Mouse (Mus musculus) testis, postnatal 10 days (tissue): ENCODE measurements around the gene Lrrc7.

Source experiments
- DNase-seq: peaks from one replicate; pipeline ENCODE4 v3.0.0; 2021; ENCODE audit warnings: low spot score

The Lrrc7 gene

DNA sequence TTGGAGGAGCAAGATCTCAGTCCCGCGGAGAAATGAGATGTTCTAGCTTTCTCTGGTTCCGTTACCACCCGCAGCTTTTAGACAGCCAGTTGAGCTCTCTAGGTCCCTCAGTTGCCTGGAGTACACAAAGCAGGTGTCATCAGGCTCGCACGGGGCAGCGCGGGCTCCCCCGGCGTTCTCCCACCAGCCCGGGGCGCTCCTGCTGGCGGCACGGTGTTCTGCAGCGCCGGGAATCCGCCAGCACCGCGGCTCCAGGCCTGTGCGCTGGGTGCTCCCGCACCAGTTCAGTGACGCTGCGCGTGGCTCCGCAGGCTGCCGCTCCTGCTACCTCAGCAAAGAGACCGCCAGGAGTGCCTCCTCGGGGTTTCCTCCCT is at the start of gene Lrrc7:
Gene Lrrc7 (minus strand): TSS at position 235 of the 374 bp plus-strand sequence.
- peak; percentile 62 for DNase-seq

DNA sequence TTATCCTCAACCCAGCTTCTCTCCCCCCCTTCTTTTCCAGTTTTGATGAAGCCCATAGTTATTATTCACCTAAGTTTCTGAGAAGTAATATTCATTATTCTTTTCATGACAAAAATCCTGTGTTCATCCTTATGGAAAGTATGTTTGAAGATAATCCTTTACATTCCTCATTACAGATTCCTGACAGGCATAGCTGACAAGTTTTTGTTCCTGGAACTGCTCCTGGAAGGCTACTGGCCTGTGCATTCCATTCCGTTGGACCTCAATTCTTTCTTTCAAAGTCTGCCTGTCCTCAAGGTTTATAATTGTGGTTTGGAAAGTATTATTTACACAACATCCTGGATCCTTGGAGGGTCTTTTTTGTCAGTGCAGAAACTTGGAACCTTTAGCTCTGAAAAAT is 45.0 kb upstream of the Lrrc7 start:
- no peak for DNase-seq

DNA sequence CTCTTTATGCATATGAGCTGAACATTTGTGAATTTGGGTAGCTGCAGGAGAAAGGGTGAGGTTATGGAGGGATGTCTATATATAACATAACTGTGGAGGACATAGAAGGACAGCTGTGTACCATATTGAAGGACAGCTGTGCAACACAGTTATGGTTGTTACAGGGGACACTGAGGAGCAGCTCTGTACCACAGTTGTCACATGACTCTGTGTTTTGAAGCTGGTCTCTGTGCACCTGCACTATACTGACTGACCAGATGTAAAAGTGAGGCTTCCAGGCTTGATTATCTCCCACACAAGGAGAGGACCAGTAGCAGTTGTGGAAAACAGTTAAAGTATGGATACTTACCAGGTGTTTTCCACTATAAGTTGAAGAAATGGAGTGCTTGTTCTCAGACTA is 43.3 kb upstream of the Lrrc7 start:
- no peak for DNase-seq

DNA sequence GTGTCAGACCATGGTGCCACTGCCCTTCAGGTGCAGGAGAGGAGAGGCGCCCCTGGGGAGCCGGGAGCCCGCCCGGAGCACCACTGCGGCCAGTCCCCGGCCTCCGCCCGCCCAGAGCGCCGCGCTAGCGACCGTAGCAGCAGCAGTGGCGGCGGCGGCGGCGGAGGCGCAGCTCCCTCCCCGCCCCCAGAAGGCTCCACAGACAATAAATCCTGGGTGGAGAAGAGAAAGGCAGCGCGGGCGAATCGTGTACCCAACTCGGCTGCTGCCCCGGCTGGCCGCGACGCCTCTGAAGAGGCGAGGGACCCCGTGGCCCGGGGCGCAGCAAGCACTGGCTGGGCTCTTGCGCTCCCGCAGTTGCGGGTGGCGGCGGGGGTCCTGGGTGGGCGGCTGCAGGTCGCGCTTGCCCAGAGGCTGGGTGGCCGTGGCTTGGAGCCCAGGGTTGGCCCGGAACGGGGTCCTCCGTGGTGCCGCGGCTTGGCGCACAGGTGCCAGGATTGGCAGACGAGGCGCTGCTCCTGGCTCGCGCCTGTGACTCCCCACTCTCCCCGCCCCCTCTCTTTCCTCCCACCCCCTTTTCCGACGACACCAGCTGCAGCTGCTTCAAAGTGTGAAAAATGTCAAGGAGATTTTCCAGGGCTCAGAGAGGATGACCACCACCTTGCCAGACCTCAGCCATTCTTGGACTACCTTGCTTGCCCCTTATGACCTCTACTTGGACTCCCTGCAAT is 600 bp downstream of the Lrrc7 start:
- DNase-seq, result peak; percentile 42

DNA sequence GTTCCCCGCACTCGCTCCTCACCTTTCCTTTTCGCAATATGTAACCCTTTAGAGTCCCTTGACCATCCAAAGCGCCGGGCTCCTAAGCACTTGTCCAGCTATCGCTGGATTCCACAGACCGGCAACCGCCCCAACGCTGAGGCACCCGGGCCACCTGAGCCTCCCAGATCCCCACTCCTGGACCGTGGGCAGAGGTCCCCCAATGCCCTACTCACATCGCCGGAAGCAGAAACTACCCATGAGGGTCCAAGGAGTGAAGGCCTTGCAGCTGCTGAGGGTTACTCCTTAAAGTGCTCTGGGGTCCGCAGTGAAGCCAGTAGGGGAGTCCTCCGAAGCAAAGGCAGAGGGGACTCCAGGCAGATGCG is 1.1 kb downstream of the Lrrc7 start:
- peak; percentile 38 for DNase-seq

DNA sequence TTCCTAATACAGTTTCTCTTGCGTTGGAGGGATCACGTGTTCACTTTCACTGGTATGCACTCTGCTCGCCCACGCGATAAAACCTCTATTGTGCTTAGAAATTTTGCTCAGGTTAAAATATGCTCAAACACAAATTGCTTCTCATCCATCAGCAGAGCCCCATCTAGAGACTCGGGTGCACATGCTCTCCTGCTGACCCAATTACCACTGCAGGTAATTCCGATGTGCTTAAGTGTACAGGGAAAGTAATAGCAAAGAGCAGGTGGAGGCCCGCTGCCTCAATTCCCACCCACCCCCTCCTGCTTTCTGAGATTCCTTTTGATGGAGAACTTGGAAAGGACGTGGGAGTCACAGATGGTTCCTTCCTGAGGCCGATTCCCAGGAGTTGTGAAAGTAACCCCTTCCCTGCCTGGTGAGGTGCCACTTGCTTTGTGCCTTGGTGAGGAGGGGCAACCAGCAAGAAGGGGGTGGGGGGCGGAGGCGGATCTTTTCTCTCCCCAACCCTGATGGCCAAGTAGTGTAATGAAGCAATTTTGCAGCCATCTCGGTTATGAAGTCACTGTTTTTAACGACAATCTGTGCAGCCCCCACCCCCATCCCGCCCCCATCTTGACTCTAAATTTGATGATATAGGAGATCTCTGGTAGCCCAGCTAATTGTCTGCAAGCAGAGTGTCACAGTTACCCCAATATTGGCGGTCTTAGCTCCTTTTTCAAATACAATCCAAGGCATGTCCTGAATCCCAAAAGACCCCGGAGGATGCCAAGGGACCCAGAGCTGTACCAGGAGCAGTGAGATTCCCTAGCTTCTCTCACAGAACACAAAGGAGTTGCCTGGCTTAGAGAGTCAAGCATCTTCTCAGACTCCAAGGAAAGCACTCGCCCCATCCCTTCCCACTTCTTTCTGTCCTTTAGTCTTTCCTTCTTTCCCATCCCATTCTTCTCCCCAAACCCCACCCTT is 2.0 kb downstream of the Lrrc7 start:
- no peak for DNase-seq

DNA sequence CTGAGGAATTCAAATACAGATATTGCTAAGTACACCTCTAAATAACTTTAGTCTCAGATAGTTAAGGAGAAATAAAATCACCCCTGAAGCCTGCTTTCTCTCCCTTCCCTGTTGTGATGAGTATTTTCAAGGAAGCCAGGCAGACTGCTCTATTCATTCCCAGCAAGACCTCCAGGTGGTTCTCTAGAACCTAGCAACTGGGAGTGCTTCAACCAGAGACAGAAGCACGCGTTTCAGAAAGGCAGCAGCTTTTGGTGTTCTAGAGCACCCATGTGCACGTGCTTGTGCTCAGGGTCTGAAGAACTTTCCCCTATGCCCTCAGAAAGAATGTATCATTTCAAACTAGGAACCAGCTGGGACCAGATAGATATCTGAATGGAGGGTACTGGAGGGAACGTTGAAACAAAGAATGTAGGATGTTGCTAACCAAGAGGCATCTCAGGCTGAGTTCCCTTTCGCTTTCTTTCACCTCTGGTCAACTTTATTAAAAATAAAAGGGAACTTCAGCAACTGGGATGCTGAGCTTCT is 2.8 kb downstream of the Lrrc7 start:
- no peak for DNase-seq

DNA sequence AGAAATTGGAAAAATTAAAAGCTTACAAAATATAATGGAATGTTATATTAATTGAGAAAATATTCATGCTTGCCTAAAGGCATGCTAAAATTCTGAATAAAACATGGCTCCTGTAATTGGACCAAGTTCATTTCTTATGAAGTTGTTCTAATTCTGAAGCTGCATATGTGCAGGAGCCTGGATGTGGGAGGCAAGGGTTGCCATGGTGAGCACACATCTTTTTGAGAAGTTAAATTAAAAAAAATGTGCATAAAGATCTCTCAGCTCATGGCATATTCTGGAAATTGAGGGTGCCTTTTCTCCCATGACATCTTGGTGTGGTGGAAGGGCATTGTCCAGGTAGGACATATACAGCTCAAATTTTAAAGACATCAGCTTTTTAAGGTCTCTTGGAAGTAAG is 3.4 kb downstream of the Lrrc7 start:
- DNase-seq, result no peak

DNA sequence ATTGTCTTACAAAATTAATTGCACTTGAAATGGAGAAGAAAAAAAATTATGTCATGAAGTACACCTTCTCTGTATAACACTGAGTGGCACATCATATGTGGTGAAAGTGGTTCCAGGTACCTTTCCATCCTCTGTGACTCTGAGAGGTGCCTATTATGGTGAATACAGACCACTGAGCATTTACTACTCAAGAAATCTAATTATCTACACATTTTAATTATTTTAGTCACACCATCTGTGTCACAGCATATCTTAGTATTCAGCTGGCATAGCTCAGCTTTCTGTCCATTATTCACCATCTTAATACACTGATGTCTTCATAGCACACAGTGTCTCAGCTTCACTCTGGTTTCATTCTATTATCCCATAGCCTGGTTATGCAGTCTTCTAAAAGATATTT is 7.7 kb downstream of the Lrrc7 start:
- DNase-seq, result no peak

DNA sequence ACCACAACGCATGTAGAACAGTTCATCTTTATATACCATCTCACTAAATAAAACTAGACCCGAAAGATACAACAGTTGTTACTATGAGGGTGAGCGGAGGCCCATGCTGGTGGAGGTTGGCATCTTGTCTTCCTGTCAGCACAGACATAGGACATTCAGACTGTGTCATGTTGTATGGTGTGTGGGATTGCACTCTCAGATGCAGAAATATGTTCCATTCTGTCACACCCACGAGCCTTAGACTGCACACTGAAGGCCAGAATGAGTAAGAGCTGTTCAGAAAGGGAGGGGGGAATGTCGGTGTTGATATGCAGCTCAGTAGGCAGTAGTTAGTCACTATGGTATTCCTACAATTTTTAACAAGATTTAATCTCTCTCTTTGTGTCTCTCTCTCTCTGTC is 9.9 kb downstream of the Lrrc7 start:
- no peak for DNase-seq

DNA sequence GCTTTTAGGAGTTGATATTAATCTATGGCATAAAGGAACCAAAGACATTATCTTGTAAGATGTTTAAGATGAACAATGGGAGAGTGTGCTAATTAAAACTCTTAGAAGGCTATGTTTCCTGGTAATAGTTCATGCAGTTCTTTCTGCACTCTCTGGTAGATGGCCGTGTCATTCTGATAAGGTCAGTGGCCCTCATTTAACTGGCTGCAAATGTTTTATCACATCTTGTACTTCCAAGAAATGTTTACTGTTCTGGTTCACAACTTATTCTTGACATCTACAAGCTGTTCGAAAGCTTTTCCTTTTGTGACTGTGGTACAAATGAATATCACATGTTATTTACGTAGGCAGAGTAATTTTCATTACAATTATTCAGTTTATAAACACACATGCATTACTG is 18.5 kb downstream of the Lrrc7 start:
- DNase-seq, result no peak

DNA sequence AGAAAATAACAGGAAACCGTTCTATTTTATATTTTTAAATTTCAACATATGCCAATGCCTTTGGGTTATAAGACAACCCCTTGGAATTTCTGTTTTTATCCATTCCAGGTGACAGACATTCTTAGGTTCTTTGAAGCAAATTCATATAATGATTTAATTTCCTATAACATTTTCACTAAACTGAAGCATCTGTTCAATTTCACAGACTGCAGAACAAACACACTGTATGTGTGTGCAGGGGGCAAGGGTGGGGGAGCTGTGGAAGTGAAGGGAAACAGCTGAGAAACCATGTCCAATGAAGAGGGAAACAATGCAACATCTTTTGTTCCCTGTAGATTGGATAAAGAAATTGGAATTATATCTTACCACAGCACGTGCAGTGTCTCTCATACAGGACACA is 29.2 kb downstream of the Lrrc7 start:
- DNase-seq, result no peak

DNA sequence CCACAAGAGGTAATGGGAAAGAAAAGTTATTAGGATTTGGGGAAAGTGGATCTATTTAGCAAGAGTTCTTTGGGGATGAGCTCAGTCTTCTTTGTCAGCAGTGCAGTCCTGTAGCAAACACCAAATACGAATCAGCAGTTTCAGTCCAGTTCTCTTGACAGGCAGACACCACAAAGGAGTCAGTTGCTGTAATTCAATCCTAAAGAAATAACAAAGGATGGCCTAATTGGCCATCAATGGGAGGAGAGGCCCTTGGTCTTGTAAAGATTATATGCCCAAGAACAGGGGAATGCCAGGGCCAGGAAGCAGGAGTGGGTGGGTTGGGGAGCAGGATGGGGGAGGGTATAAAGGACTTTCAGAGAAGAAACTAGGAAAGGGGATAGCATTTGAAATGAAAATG is 33.5 kb downstream of the Lrrc7 start:
- DNase-seq, result no peak

DNA sequence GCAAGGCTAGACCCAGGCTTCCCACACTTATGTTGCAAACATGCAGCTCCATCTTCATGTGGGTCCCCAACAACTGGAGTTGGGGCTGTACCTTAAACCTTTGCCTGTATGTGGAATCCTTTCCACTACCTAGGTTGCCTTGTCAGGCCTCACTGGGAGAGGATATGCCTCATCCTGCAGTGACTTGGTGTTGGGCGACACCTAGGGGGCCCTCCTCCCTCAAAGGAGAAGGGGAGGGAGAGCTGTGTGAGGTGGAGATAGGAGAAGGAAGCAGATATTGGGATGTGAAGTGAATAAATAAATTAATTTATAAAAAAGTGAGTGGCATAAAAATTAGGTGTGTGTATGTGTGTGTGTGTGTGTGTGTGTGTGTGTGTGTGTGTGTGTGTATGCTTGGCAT is 68.3 kb downstream of the Lrrc7 start:
- DNase-seq, result no peak

DNA sequence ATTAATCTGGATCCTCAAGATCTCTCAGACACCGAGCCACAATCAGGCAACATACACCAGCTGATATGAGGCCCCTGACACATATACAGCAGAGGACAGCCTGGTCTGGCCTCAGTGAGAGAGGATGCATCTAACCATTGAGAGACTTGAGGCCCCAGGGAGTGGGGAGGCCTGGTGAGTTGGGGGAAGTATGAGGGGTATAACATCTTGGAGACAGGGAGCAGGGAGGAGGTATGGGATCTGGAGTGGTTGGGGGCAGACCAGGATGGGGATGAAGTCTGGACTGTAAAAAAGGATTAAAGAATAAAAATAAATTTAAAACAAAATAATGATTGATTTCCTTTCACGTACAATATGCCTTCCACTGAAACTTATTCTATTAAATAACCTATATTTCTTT is 82.3 kb downstream of the Lrrc7 start:
- DNase-seq, result no peak

DNA sequence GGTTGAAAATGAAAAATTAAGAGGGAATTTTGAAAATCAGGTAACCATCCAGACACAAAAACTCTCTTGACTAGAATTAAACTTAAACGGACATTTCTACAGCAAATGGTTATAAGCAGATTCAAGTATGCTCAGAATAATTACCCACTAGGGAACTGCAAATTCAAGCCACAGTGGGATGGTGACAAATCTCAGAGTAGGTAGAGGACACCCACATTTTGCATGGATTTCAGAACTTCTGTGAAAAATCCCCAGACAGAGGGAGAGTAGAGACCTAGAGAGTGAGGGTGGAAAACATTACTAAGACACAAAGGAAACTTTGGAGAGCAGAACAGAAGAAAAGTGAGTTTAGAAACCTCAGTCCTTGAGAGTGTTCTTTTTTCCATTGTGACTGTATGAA is 161.4 kb downstream of the Lrrc7 start:
- no peak for DNase-seq

DNA sequence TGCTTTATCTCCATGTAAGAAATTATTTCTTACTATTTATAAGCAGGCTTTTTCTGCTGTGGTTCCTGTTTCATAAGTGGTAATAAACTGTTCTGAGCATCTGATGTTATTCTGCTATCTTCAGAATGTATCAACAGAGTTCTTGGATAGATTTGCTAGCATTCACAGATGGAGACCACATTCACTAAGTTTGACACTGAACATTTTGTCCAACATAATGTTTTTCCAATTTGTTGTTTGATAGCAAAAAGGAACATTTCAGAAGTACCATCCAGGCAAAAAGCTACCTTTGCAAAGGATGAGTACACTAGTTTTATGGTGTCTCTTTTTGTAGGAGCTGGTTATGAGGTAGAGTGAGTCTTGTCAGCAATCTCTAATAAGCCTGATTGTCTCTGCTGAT is 170.5 kb downstream of the Lrrc7 start:
- no peak for DNase-seq

DNA sequence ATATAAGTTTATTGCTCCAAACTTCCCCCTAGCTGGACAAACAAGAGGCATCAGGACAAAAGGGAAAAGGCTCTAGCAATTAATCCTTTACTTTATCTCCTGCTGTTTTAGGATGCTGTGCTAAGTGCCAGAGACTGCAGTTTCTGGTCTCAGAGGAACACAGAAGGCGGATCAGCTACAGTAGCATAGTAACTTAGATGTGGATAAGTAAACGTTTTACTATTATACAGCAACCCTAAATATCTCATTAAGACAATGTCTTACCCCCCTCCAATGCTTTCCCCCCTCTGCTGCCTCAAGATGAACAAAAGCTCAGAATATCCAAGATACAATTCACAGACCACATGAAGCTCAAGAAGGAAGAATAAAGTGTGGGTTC is 174.0 kb downstream of the Lrrc7 start:
- no peak for DNase-seq

DNA sequence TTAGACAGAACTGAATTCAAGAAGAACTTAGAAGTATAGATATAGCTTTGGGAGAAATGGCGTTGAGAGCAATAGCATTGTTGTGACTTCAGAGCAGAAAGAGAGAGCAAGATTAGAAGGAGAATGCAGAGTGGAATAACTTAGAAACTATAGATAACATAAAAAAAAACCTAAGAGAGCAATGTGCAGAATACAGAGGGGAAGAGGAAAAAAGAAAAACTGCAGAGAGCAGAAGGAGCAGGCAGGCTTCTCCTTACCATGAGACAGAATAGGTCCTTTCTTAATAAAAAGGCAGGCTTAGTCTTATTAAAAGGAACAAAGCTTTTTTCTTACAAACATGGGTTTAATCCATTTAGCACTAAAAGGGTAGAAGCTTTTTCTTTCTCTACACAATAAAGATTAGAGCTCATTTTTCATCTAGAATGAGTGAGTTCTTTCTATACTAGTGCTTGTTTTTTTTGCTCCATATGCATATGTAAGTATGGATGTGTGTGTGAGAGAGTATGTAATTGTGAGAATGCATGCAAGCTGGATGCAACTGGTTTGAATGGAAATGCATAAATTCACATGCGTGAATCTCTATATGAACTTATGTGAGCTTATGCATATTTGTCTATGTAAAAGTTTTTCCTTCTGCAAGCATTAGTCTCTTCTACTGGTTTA is 174.5 kb downstream of the Lrrc7 start:
- no peak for DNase-seq

DNA sequence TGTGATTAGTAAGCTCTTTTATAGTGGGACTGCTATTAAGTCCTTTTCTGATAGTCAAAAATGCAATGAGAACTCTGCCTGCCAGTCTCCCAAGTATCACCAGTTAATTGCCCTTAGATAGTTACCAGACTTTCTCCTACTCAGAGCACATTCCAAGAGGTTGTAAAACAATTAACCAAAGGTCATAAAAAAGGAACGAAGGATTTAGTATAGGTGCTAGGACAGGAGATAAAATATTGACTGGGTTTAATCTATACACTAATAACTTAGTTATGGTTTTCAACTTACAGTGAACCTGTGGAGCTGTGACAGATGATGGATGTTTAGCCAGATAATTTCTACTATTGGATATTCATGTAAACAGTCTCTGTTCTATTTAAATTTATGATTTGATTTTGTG is 175.2 kb downstream of the Lrrc7 start:
- no peak for DNase-seq

DNA sequence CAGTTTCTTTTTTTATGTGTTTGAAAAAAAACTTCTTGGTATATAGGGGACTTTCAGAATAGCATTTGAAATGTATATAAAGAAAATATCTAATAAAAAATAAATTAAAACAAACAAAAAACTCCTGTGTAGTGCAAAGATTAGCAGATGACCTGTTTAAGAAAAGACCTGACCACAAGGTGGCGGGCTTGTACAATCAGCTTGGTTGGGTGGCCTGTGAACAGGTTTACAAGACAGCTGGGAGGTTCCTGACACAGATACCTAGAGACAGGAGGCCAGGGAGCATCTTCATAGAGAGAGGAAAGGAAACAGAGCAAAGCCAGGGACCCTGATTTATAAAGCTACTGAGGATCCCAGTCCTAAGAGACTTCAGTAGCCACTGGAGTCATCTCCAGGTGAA is 186.1 kb downstream of the Lrrc7 start:
- peak; percentile 71 for DNase-seq

DNA sequence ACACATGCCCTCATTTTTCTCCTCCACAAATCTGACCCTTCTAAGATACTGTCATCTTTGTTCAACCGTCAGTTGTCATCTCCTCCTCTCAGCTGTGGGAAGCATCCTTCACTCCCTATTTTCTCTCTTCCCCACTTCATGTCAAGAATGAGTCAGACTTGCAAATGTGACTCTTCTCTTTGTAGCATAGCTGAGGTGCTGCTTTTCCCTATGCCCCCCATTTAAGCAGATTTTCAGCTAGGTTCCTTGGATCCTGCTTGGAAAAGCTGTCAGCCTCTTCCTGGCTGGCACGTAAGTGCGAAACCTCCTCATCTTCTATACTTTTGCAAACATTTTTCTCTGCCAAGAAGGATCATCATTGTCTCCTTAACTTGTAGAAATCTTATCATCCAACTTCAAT is 192.9 kb downstream of the Lrrc7 start:
- DNase-seq, result no peak

DNA sequence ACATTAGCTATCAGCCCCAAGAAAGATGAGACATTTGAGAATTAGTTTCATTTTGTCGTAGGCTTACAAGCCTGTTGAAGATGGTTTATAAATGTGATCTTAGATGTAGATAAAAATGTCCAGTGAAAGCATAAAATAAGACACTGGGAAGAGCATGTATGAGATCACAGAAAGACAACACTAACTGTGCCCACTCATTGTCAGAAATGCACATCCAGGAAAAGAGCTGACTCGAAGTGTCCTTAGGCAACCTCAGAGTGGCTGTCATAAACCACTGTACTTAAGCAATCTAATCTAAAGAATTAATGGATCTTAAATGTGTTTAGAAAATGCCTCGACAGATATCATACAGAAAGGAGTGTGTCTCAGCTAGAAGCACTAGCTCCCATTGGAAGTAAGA is 196.2 kb downstream of the Lrrc7 start:
- no peak for DNase-seq
